Comparison of ENCODE assay signal across 11 mouse cellular contexts in the genomic region with DNA sequence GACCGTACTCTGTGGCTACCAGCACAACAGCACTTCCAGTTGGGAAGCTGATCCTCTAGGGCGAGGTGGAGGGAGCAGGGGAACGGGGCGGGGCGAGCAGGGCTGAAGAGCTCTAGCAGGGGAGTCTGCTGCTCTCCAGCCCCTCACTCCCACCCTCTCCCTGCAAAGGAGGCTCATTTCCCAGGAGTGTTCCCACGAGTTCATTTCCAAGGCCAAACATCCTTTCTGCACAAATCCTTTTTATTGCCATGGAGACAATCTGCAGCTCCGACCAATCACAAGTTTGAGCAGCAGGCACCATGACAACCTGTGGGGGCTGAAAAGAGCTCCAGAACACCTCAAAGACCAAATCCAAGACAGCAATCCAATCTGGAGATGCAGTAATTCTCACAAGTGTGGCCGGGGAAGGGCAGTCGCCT. TPM values are rescaled to one million over a fixed set of nuclear protein-coding genes. Genes with fewer than 3 reads are reported as not detected.
A peak's percentile ranks its signal among the peaks of the same experiment; 100 is the strongest.
DNase-seq lines count a peak whose midpoint lies in the region; ATAC-seq and TF ChIP-seq lines count a peak whose summit lies in the region.
"Had no signal": no experiment of that assay in that cellular context is flagged by ENCODE, and none has a peak within 500 bp of the region (broad histone marks: within the 10 kb centered on the region; RNA-seq: fewer than 3 reads in every experiment).

No protein-coding gene starts in this region.

- H3K9ac ChIP-seq in embryonic facial prominence, embryonic 11.5 days (replicated peaks; ENCODE audit: low read length): no peak overlapping the region
- no peak overlapping the region for H3K9ac ChIP-seq in hindbrain, postnatal 0 days (replicated peaks; ENCODE audit: low read length)
- no peak overlapping the region for H3K9ac ChIP-seq in midbrain, embryonic 11.5 days (ENCODE audit: low read length)
- H3K9ac ChIP-seq: liver, postnatal 0 days had no signal

- intact Hi-C loops in gastrocnemius, adult 2 months (cut with DNase I): no loop called here

- no peak for TF ChIP-seq CTCF in hindbrain, postnatal 0 days (IDR thresholded peaks at IDR 0.05; ENCODE audit: low read depth)
- TF ChIP-seq CTCF in gastrocnemius, adult 2 months (IDR thresholded peaks at IDR 0.05): no peak

- peak; percentile 94 for DNase-seq in brain, adult 2 months (ENCODE audit: low read depth, low spot score)
- peak; percentile 43 for DNase-seq in embryonic facial prominence, embryonic 11.5 days (ENCODE audit: low spot score)
- DNase-seq in hindbrain, postnatal 0 days (ENCODE audit: low spot score): peak; percentile 77
- DNase-seq in midbrain, embryonic 11.5 days (ENCODE audit: low spot score, missing footprints): peak; percentile 91
- DNase-seq in thymus, postnatal 10 days (ENCODE audit: low spot score in 2 of 2): no peak
- no peak for DNase-seq in gastrocnemius, adult 2 months
- no peak for DNase-seq in urinary bladder, adult 2 months (ENCODE audit: low spot score)
- DNase-seq: liver, postnatal 0 days had no signal

- H3K27ac ChIP-seq in embryonic facial prominence, embryonic 11.5 days (replicated peaks; ENCODE audit: low read depth, low read length): no peak overlapping the region
- H3K27ac ChIP-seq in hindbrain, postnatal 0 days: peak overlapping the region; percentile 52
- 0 out of 2 replicates have a peak overlapping the region, but pooled peaks have one; percentile 30 for H3K27ac ChIP-seq in midbrain, embryonic 11.5 days (ENCODE audit: low read depth, low read length)
- H3K27ac ChIP-seq in gastrocnemius, adult 2 months: no peak overlapping the region

- 0 out of 2 replicates have a peak, but pooled peaks have one; percentile 59 for ATAC-seq in embryonic facial prominence, embryonic 11.5 days (replicated peaks; ENCODE audit: insufficient number of reproducible peaks, low FRiP score, low TSS enrichment, low read depth)
- ATAC-seq in hindbrain, postnatal 0 days: peak; percentile 90
- peak; percentile 92 for ATAC-seq in midbrain, embryonic 11.5 days (ENCODE audit: low FRiP score)
- ATAC-seq in monocyte, adult 5-6 weeks (replicated peaks; ENCODE audit: insufficient number of reproducible peaks, low FRiP score, low TSS enrichment, poor library complexity, severe bottlenecking): no peak
- ATAC-seq: liver, postnatal 0 days; Patski had no signal

- H3K4me3 ChIP-seq in embryonic facial prominence, embryonic 11.5 days (ENCODE audit: low read depth, low read length): no peak overlapping the region
- H3K4me3 ChIP-seq in hindbrain, postnatal 0 days (ENCODE audit: low read length): no peak overlapping the region
- H3K4me3 ChIP-seq in midbrain, embryonic 11.5 days (ENCODE audit: low read depth, low read length): no peak overlapping the region
- H3K4me3 ChIP-seq in gastrocnemius, adult 2 months: no peak overlapping the region
- H3K4me3 ChIP-seq: erythroblast, embryonic 14.5 days had no signal

- WGBS in embryonic facial prominence, embryonic 11.5 days: 33% methylated on average over 9 of the region's 9 CpGs
- 13% methylated on average over 9 of the region's 9 CpGs for WGBS in hindbrain, postnatal 0 days
- 18% methylated on average over 9 of the region's 9 CpGs for WGBS in midbrain, embryonic 11.5 days

- H3K9me3 ChIP-seq in embryonic facial prominence, embryonic 11.5 days (replicated peaks; ENCODE audit: control insufficient read depth, low read length): no peaks in the 10 kb centered on the region
- H3K9me3 ChIP-seq in hindbrain, postnatal 0 days (ENCODE audit: low read length): no peaks in the 10 kb centered on the region
- H3K9me3 ChIP-seq in midbrain, embryonic 11.5 days (ENCODE audit: control insufficient read depth, low read length): no peaks in the 10 kb centered on the region

- no peaks in the 10 kb centered on the region for H3K36me3 ChIP-seq in embryonic facial prominence, embryonic 11.5 days (replicated peaks; ENCODE audit: control insufficient read depth, insufficient read depth, low read depth, low read length)
- no peaks in the 10 kb centered on the region for H3K36me3 ChIP-seq in hindbrain, postnatal 0 days (ENCODE audit: insufficient read depth, low read length)
- H3K36me3 ChIP-seq in midbrain, embryonic 11.5 days (ENCODE audit: control insufficient read depth, insufficient read depth, low read length): no peaks in the 10 kb centered on the region

- H3K27me3 ChIP-seq in embryonic facial prominence, embryonic 11.5 days (ENCODE audit: control insufficient read depth, insufficient read depth, low read length): no peaks in the 10 kb centered on the region
- no peaks in the 10 kb centered on the region for H3K27me3 ChIP-seq in hindbrain, postnatal 0 days (ENCODE audit: insufficient read depth, low read length)
- H3K27me3 ChIP-seq in midbrain, embryonic 11.5 days (ENCODE audit: control insufficient read depth, insufficient read depth, low read length): no peaks in the 10 kb centered on the region

- no peak overlapping the region for H3K4me2 ChIP-seq in embryonic facial prominence, embryonic 11.5 days (ENCODE audit: low read depth, low read length)
- H3K4me2 ChIP-seq in hindbrain, postnatal 0 days (ENCODE audit: low read depth, low read length): no peak overlapping the region
- H3K4me2 ChIP-seq in midbrain, embryonic 11.5 days: no peak overlapping the region

- no peaks in the 10 kb centered on the region; the same call in 1 of the 2 replicates for H3K4me1 ChIP-seq in embryonic facial prominence, embryonic 11.5 days (ENCODE audit: control insufficient read depth, insufficient read depth, low read length)
- peaks cover 17% of the 10 kb centered on the region; the same call in 1 of the 2 replicates for H3K4me1 ChIP-seq in hindbrain, postnatal 0 days (ENCODE audit: insufficient read depth, low read length)
- peaks cover 12% of the 10 kb centered on the region for H3K4me1 ChIP-seq in midbrain, embryonic 11.5 days (ENCODE audit: control insufficient read depth, insufficient read depth, low read length)

RNA-seq across cellular contexts. Expression of gene Dhrs2, which starts 32.4 kb away (rescaled TPM):
- 0.52 TPM in 1 of 2 replicates, not detected in the other for polyA plus RNA-seq in embryonic facial prominence, embryonic 11.5 days (2014; fragmentation: Nextera tagmentation; extraction: Ambion mirVana)
- total RNA-seq in hindbrain, postnatal 0 days (2014; rRNA removed): 1.7 TPM in 1 of 2 replicates, not detected in the other
- 1.6 and 2.0 TPM in 2 replicates for polyA plus RNA-seq in hindbrain, postnatal 0 days (2015; fragmentation: Nextera tagmentation; extraction: Ambion mirVana)
- not detected in 2 replicates for polyA plus RNA-seq in midbrain, embryonic 11.5 days (2014; fragmentation: Nextera tagmentation; extraction: Ambion mirVana)
- not detected for total RNA-seq in gastrocnemius, adult 2 months (2021)
- total RNA-seq in monocyte, adult 5-6 weeks (2017): 2.8 TPM in 1 of 3 replicates, not detected in the others
- polyA plus RNA-seq in urinary bladder, adult 2 months (2012; rRNA removed): 0.08 and 0.21 TPM in 2 replicates
- polyA plus RNA-seq: erythroblast, embryonic 14.5 days; liver, postnatal 0 days; Patski had no signal

Comparison
In these comparisons a context has a peak if more than half of its experiments do, and no peak if none do; other contexts are left out.
1. DNase-seq: peak in brain, adult 2 months (single experiment), embryonic facial prominence, embryonic 11.5 days (single experiment), hindbrain, postnatal 0 days (single experiment) and midbrain, embryonic 11.5 days (single experiment); none in thymus, postnatal 10 days (0 of 2), gastrocnemius, adult 2 months (single experiment) and urinary bladder, adult 2 months (single experiment).
2. H3K27ac ChIP-seq: peak in hindbrain, postnatal 0 days (single experiment) and midbrain, embryonic 11.5 days (single experiment); none in embryonic facial prominence, embryonic 11.5 days (single experiment) and gastrocnemius, adult 2 months (single experiment).